Mouse (Mus musculus) adrenal gland, postnatal 25 days (tissue): ENCODE measurements around the gene Inpp5d. TPM values are rescaled to one million over a fixed set of nuclear protein-coding genes. Genes with fewer than 3 reads are reported as not detected.
A peak's percentile ranks its signal among the peaks of the same experiment; 100 is the strongest.

Experiments
- DNase-seq: peaks from one replicate; pipeline ENCODE4 v3.0.0; 2021; ENCODE audit warnings: mixed read lengths
- total RNA-seq: library from RNA; stranded (reverse); gene quantifications from 2 replicates; pipeline ENCODE4 v1.2.3, GENCODE M21; 2021

Inpp5d gene
- total RNA-seq, 1 experiment from 2014 or later: 17.4 TPM

GRCm38 (mm10) chr1:87623977-87624666 lies 4.0 kb downstream of the Inpp5d start:
- DNase-seq: no peak

GRCm38 (mm10) chr1:87624826-87625225 lies 4.7 kb downstream of the Inpp5d start:
- DNase-seq: no peak

- DNase-seq: no peak
Observed at GRCm38 (mm10) chr1:87625254-87626025, 5.3 kb downstream of the Inpp5d start.

- DNase-seq: no peak
Observed at GRCm38 (mm10) chr1:87626344-87626743, 6.2 kb downstream of the Inpp5d start.

GRCm38 (mm10) chr1:87628085-87628484 lies 8.0 kb downstream of the Inpp5d start:
- DNase-seq: no peak

GRCm38 (mm10) chr1:87631584-87631983 lies 11.5 kb downstream of the Inpp5d start:
- DNase-seq: no peak

GRCm38 (mm10) chr1:87632163-87632562 lies 12.1 kb downstream of the Inpp5d start:
- no peak for DNase-seq

GRCm38 (mm10) chr1:87636716-87637117 lies 16.6 kb downstream of the Inpp5d start:
- DNase-seq: no peak

GRCm38 (mm10) chr1:87637121-87637877 lies 17.2 kb downstream of the Inpp5d start:
- DNase-seq: peak; percentile 66

- no peak for DNase-seq
Observed at GRCm38 (mm10) chr1:87637878-87638600, 17.9 kb downstream of the Inpp5d start.

- DNase-seq: no peak
Observed at GRCm38 (mm10) chr1:87639724-87640123, 19.6 kb downstream of the Inpp5d start.

GRCm38 (mm10) chr1:87640165-87640661 lies 20.1 kb downstream of the Inpp5d start:
- DNase-seq: no peak

- DNase-seq: no peak
Observed at GRCm38 (mm10) chr1:87643016-87643415, 22.9 kb downstream of the Inpp5d start.

GRCm38 (mm10) chr1:87645041-87645440 lies 24.9 kb downstream of the Inpp5d start:
- DNase-seq: peak; percentile 42

- DNase-seq: no peak
Observed at GRCm38 (mm10) chr1:87645748-87646147, 25.6 kb downstream of the Inpp5d start.

GRCm38 (mm10) chr1:87647820-87648219 lies 27.7 kb downstream of the Inpp5d start:
- no peak for DNase-seq

- DNase-seq: no peak
Observed at GRCm38 (mm10) chr1:87648657-87649056, 28.5 kb downstream of the Inpp5d start.

GRCm38 (mm10) chr1:87649219-87649805 lies 29.2 kb downstream of the Inpp5d start:
- no peak for DNase-seq

GRCm38 (mm10) chr1:87649958-87650474 lies 29.9 kb downstream of the Inpp5d start:
- no peak for DNase-seq

- no peak for DNase-seq
Observed at GRCm38 (mm10) chr1:87650611-87651079, 30.5 kb downstream of the Inpp5d start.

- no peak for DNase-seq
Observed at GRCm38 (mm10) chr1:87651436-87651835, 31.3 kb downstream of the Inpp5d start.
